Mouse (Mus musculus): ENCODE results near the gene Ifit3. TPM values are rescaled to one million over a fixed set of nuclear protein-coding genes. Genes with fewer than 3 reads are reported as not detected.
"Not testable (repeated sequence)": the region's sequence is repeated elsewhere in the genome, so short reads cannot be mapped to it uniquely, and the experiment has no call there.

The Ifit3 gene
- total RNA-seq, 2 experiments from 2014 or later: 0.66 to 1.3 TPM

DNA sequence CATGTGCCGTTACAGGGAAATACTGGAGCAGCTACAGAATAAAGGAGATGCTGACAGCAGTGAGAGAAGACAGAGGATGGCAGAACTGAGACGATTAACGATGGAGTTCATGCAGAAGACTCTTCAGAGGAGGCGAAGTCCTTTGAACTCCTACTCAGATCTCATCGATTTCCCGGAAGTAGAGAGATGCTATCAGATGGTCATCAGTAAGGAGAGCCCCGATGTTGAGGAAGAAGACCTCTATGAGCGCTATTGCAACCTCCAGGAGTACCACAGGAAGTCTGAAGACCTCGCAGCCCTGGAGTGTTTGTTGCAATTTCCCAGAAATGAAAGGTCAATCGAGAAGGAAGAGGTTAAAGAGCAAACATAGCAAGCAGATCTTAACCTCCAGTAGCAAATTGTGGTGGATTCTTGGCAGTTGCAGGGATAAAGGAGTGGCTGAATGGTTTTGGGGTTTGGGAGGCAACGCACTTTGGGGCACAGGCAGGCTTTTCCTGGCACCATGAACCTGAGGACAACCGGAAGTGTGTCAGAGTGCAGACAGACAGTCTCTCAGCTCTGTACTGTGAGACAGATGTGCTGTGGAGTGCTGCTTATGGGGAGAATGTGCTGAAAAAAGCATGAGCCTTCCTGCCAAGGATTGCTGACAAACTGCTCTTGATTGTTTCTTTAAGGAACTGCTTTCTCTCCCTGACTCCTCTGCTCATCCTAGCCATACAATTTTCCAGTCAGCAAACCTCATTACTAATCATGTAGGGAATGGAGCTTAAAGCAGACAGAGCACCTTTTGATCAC lies 4.8 kb downstream of the Ifit3 start:
- not testable (repeated sequence) for DNase-seq (ENCODE audit: low spot score in 2 of 2)

DNA sequence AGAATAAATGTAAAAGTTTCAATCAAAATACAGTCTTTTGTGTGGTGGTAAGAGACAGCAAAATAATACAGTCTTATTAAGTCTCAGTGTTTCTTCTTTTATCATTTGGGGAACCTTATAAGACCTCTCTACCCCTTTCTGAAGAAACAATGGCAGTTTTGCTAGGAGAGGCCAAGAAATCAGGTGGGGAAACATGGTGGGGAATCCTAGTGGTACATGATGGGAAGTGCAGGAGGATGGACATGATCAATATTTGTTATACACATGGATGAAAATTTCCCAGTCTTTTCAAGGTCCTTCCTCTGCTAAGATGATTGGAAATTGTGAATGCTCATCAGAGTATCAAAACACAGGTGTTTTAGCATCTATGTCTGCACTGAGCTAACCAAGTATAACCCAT lies 5.6 kb downstream of the Ifit3 start:
- no peak for DNase-seq (ENCODE audit: low spot score in 2 of 2)

DNA sequence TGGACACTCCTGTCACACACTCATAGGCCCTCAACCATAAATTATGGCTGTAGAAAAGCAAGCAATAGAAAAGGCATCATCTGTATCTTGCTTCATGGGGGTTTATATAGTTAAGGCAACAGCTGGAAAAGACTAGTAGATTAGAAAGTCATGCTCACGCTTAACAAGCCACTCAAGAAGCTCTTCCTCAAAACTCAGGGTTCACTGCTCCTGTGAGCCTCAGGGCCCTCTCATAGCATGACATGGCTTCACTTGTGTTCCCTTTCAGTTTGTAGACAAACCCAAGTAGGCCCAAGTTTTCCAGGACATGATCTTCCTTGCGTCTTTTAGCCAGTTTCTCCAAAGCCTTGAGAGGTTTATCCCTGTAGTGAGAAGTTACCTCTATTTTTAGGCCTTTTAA lies 10.1 kb downstream of the Ifit3 start:
- DNase-seq (ENCODE audit: low spot score in 2 of 2): no peak

DNA sequence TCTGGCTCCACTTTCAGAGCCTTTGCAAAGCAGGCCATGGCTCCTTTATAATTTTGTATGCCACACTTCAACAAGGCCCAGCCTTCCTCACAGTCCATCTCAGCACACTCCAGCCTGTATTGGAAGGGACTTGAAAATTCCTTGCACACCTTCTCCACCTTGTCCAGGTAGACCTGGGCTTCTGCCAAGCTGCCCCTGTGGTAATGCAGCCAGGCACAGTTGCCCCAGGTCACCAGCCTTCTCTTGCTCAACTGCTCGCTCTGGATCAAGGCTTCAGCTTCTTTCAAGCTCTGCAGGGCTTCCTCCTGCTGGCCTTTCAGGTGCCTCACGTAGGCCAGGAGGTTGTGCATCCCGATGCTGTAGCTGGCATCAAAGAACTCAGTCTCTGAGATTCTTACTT lies 11.2 kb downstream of the Ifit3 start:
- DNase-seq (ENCODE audit: low spot score in 2 of 2): not testable (repeated sequence)

DNA sequence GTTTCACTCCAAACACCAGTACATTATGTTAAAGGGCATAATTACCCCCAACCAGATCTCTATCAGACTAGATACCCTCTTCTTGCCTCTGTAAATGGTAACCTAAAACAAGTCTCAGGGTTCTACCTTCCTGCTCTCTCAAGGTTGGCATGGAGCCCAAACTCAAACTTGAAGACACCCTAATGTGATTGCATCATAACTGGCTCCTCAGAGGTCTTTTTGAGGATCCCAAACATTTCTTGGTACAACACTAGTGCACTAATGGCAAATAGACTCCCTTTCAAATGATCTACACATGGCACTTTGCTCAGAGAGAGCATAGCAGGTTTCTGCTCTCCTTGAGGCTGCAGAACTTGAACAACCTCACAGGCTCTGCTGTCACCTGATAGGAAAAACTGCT lies 13.5 kb downstream of the Ifit3 start:
- no peak for DNase-seq (ENCODE audit: low spot score in 2 of 2)

DNA sequence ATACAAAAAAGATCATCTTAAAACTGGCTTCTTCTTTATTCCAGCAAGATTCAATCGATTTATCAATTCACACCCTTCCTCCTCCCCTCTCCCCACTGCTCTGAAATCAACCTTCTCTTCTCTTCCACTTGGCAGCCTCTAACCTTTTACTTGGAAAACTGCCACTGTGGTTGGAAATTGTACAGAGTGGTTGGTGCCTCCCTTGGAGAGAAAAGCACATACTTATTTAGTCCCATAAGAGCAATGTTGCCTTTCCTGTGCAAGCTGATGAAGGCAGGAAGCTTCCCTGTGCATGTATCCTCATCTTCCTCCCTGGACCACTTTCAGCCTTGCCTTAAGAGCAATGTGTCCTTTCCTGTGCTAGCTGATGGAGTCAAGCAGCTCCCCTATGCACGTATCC lies 15.0 kb downstream of the Ifit3 start:
- DNase-seq (ENCODE audit: low spot score in 2 of 2): peak; percentile 45 to 58

DNA sequence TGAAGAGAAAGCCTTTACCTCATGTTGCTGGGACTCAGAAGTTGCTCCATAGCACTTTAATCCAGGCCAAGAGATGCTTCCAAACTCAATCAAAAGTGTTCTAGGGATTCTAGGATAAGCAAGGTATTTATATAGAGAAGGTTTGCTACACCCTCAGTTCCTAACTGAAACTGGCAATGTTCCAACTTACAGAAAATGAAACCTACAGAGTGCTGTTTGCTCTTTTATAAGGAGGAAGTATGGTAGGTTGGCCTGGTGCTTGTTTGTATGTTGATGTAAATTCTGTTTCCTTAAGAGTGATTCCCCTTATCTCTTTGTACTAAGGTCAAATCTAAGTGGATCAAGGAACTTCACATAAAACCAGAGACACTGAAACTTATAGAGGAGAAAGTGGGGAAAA lies 15.9 kb downstream of the Ifit3 start:
- DNase-seq (ENCODE audit: low spot score in 2 of 2): not testable (repeated sequence)

DNA sequence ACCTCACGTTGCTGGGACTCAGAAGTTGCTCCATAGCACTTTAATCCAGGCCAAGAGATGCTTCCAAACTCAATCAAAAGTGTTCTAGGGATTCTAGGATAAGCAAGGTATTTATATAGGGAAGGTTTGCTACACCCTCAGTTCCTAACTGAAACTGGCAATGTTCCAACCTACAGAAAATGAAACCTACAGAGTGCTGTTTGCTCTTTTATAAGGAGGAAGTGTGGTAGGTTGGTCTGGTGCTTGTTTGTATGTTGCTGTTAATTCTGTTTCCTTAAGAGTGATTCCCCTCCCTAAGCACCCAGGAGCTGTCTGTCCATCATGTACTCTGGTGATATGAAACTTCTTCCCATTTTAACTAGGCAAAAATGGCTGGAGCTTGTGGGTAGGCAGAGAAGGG lies 18.6 kb downstream of the Ifit3 start, which contains the start of gene Ifit1bl1:
Ifit1bl1 (minus strand) TSS at position 69 of the 400 bp plus-strand sequence.
- not testable (repeated sequence) for DNase-seq (ENCODE audit: low spot score in 2 of 2)

DNA sequence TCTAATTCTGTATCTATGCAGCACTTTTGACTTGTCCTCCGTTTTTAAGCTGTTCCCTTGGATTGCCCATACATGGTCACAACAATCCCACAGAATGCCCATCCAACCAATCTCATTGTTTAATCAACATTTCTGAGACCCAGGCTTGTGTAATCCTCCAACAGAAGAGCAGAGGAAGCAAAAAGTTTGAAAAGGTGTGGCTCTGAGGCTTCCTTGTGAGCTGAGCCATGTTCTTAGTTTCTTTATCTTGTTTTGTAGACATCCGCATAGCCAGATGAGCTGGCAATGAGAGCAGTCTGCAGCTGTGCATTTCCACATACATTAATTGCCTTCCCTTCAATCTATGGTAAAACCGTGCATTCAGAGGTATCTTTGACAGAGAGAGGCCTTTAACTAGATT lies 22.1 kb downstream of the Ifit3 start:
- no peak for DNase-seq (ENCODE audit: low spot score in 2 of 2)

DNA sequence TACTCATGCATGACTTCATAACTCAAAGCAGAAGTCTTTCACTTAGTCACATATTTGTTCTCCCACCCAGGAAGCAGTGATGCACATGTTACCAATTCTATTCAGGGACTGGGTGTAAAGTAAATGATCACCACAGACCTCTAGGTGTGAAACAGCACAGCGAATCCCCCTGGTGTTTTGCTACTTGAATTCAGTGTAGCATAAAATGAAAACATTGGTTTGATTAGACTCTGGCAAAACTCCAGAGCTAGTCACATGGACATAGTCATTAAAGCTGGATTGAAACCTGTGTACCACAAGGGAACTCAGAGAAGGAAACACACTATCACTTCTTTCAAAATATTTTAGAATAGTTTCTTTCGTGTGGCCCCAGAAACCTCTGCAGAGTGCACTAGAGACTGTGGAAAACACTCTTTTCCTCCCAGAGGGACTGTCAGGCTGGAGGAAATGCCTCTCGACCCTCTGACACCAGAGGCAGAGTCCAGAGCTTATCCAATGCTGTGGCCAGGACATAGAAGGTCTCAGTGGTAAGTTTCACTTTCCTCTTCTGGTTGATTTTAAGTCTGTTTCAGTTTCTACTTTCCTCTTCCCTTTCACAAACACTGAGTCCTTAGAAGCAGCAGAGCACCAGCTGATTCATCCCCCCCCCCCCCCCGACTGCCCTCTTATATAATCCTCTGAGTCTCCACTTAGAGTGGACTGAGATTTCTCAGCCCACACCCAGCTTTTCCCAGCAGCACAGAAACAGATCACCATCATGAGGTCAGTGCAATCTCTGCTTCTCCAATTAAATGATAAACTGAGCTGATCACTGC lies 24.1 kb downstream of the Ifit3 start, which contains the start of gene Ifit3b:
Ifit3b (plus strand) TSS at position 734 of the 815 bp plus-strand sequence.
- not testable (repeated sequence) for DNase-seq (ENCODE audit: low spot score in 2 of 2)

DNA sequence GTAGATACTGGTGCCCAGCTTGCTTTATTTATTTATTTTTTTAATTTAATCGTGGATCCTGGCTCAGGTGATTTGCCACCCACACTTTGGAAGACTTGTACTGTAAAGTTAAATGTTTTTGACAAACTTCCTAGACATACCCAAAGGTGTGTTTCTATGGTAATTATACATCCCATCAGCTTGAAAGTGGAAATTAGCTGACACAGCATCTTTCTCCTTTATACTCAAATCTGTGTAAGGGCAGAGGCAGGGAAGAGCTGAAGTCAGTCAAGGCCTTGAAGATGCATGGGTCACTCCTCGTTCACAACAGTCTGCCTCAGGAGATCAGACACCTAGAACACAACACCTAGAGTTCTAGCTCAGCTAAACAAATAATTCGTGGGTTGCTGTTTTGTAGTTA lies 26.8 kb downstream of the Ifit3 start:
- DNase-seq (ENCODE audit: low spot score in 2 of 2): not testable (repeated sequence)

DNA sequence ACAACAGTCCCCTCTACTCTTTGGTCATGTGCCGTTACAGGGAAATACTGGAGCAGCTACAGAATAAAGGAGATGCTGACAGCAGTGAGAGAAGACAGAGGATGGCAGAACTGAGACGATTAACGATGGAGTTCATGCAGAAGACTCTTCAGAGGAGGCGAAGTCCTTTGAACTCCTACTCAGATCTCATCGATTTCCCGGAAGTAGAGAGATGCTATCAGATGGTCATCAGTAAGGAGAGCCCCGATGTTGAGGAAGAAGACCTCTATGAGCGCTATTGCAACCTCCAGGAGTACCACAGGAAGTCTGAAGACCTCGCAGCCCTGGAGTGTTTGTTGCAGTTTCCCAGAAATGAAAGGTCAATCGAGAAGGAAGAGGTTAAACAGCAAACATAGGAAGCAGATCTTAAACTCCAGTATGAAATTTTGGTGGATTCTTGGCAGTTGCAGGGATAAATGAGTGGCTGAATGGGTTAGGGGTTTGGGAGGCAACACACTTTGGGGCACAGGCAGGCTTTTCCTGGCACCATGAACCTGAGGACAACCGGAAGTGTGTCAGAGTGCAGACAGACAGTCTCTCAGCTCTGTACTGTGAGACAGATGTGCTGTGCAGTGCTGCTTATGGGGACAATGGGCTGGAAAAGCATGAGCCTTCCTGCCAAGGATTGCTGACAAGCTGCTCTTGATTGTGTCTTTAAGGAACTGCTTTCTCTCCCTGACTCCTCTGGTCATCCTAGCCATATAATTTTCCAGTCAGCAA lies 29.1 kb downstream of the Ifit3 start:
- DNase-seq (ENCODE audit: low spot score in 2 of 2): not testable (repeated sequence)

DNA sequence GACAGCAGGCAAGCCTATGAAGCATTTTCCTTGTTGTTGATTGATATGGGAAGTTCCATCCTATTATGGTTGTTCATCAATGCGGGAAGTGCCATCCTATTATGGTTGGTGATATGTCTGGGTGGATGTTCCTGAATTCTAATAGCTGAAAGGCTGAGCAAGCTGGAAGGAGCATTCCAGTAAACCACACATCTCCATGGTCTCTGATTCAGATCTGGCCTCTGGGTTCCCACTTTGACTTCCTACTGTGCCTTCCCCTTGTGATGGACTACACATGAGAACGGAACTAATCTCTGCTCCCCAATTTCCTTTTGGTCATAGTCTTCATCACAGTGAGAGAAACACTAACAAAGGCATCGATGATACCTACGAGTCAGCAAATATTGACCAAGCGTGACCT lies 37.5 kb downstream of the Ifit3 start:
- no peak for DNase-seq (ENCODE audit: low spot score in 2 of 2)

DNA sequence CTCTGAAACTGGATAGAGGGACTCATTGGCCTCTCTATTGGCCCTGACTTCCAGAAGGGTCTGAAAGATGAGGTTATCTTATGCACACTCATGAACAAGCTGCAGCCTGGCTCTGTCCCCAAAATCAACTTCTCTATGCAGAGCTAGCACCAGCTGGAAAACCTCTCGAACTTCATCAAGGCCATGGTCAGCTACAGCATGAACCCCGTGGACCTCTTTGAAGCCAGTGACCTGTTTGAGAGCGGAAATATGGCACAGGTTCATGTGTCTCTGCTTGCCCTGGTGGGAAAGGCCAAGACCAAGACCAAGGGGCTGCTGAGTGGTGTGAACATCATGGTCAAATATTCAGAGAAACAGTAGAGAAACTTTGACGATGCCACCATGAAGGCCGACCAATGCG lies 40.5 kb downstream of the Ifit3 start:
- DNase-seq (ENCODE audit: low spot score in 2 of 2): no peak

DNA sequence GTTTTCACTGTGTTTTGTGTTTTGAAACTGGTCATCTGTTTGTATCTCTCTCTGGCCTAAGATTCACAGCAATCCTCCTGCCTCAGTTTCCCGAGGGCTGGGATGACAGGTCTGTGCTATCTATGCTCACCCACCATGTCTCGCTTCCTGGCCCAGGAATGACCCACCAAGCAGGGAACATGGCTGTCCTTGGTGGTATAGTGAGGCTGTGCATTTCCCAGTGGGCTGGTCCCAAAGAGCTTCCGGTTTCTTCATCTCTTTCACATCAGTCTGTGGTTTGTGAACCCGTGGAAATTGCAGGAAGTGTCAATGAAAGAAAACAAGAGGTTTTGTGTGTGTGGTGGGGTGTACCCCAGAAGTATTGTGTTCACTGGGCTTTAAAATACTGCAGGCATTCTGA lies 41.3 kb downstream of the Ifit3 start:
- DNase-seq (ENCODE audit: low spot score in 2 of 2): no peak

DNA sequence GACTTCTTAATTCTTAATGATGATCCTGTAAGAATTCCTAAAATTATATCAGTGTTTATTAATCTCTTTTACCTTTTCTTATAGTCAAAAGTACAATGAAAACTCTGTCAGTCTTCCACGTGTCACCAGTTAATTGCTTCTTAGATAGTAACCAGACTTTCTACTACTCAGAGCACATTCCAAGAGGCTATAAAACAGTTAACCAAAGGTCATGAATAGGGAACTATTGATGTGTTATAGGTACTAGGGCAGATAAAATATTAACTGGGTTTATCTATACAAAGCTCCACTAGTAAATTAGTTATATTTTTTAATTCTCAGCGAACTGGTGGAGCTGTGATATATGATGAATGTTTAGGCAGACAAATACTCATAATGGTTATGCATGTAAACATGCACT lies 44.2 kb downstream of the Ifit3 start:
- DNase-seq (ENCODE audit: low spot score in 2 of 2): no peak

DNA sequence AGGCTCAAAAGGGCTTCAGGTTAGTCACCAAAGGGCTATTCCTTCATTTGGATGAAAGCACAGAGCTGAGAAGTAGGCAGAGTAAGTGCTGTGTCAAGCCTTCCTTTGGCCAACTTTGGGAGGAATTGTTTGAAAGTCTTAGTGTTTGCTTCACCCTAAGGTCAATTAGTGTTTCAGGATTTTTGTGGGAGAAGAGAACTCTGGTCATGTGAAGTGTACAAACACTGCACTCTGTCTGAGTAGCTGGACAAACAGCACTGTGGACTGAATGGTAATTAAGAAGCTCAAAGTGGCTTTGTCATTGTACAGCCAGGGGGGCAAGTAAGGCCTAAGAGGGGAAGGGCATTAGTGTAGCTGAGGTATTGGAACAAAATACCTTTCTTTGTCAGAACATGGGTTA lies 48.2 kb downstream of the Ifit3 start:
- no peak for DNase-seq (ENCODE audit: low spot score in 2 of 2)

DNA sequence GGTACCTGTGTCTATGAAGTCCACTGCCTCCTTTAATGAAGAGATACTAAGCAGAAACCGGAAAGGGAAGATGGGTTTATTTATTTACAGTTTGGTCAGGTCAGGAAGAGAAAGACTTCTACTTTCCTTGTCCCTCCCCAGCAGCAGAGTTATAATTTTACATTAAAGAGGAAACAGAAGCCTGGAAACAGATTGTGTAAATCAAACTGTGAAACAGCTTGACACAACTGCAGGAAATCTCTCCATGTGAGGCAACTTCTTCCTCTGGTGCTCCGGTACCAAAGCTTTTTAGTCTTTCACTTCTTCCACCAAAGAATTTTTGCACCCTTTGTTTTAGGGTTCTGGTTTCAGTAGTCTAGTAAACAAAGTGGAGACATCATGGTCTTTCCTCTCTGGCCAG lies 50.2 kb downstream of the Ifit3 start:
- DNase-seq (ENCODE audit: low spot score in 2 of 2): no peak

DNA sequence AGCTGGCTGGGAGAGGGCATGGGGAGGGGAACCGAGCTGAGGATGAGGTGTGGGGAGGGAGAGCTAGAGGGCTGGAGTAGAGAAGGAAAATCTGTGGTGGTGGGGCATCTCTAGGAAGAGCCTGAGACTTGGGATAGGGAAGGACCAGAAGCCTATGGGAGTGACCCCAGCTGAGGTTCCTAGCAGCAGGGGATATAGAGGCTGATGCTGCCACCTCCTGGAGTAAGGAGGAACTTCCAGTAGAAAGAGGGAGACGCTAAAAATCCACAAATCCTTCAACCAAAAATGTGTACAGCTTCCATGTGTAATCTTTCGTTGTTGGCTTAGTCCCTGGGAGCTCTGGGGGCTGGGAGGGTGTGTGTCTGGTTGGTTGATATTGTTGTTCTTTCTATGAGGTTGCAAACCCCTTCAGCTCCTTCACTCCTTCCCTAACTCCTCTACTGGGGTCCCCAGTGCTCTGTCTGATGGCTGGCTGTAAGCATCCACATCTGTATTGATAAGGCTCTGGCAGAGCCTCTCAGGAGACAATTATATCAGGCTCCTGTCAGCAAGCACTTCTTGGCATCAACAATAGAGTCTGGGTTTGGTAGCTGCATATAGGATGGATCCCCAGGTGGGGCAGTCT lies 53.7 kb downstream of the Ifit3 start:
- DNase-seq (ENCODE audit: low spot score in 2 of 2): peak; percentile 66 to 69
